Mouse (Mus musculus): ENCODE results near the gene Ccdc51. TPM values are rescaled to one million over a fixed set of nuclear protein-coding genes. Genes with fewer than 3 reads are reported as not detected.

The Ccdc51 gene
- total and polyA plus RNA-seq, 3 experiments: 15.1 to 28.4 TPM; not detected in 1

GRCm38 (mm10) chr9:109060184-109060897, 22.0 kb upstream of the Ccdc51 start:
- TF ChIP-seq CHD1 (IDR thresholded peaks at IDR 0.05; ENCODE audit: low read depth, low read length): no peak
- TF ChIP-seq GABPA (IDR thresholded peaks at IDR 0.05; ENCODE audit: low read depth, low read length): no peak
- TF ChIP-seq MAZ (IDR thresholded peaks at IDR 0.05; ENCODE audit: low read depth, low read length): no peak
- no peak for TF ChIP-seq MAX (IDR thresholded peaks at IDR 0.05; ENCODE audit: low read length)
- no peak for TF ChIP-seq USF1 (IDR thresholded peaks at IDR 0.05; ENCODE audit: low read depth, low read length)
- no peak for TF ChIP-seq POLR2AphosphoS2 (IDR thresholded peaks at IDR 0.05; ENCODE audit: low read length)
- TF ChIP-seq MYC (IDR thresholded peaks at IDR 0.05; ENCODE audit: low read depth, low read length): no peak
- TF ChIP-seq USF2 (IDR thresholded peaks at IDR 0.05; ENCODE audit: borderline replicate concordance in 1 of 2, insufficient read depth in 1 of 2, low read depth in 1 of 2, low read length in 2 of 2): no peak
- TF ChIP-seq CTCF (IDR thresholded peaks at IDR 0.05 in 2 of 3, conservative IDR thresholded peaks at IDR 0.05 in 1 of 3; ENCODE audit: control insufficient read depth in 1 of 3, insufficient read depth in 1 of 3, low read depth in 2 of 3, low read length in 3 of 3, poor library complexity in 1 of 3, severe bottlenecking in 1 of 3): no peak
- no peak for TF ChIP-seq NRF1 (IDR thresholded peaks at IDR 0.05; ENCODE audit: insufficient read depth, low read depth, low read length, poor library complexity, severe bottlenecking)
- no peak for TF ChIP-seq KAT2A (conservative IDR thresholded peaks at IDR 0.05; ENCODE audit: low read depth, low read length)
- no peak for TF ChIP-seq POLR2AphosphoS5 (IDR thresholded peaks at IDR 0.05; ENCODE audit: borderline replicate concordance, low read depth, low read length)
- no peak for TF ChIP-seq ZMIZ1 (IDR thresholded peaks at IDR 0.05; ENCODE audit: low read depth, low read length)
- no peak for TF ChIP-seq HCFC1 (IDR thresholded peaks at IDR 0.05; ENCODE audit: low read depth, low read length)
- Histone ChIP-seq H3K27ac (ENCODE audit: control insufficient read depth, low read depth, low read length) (no peak overlapping the region), H3K27me3 (ENCODE audit: control insufficient read depth in 1 of 2, insufficient read depth in 2 of 2, low read length in 2 of 2) (no peaks in the 10 kb centered on the region), H3K9ac (ENCODE audit: control insufficient read depth, low read depth, low read length, poor library complexity, severe bottlenecking) (no peak overlapping the region), H3K4me1 (ENCODE audit: control insufficient read depth in 1 of 2, insufficient read depth in 2 of 2, low read length in 2 of 2) (peaks cover 3 to 27% of the 10 kb centered on the region in 2 experiments), H3K36me3 (ENCODE audit: control insufficient read depth in 1 of 2, insufficient read depth in 2 of 2, low read length in 2 of 2) (peaks cover 0 to 22% of the 10 kb centered on the region in 2 experiments; a peak in 2 of 4 replicates), H3K79me2 (ENCODE audit: control insufficient read depth, insufficient read depth, low read length, poor library complexity) (peaks cover 2% of the 10 kb centered on the region), H3K9me3 (replicated peaks; ENCODE audit: insufficient read depth, low read length) (no peaks in the 10 kb centered on the region), H3K4me3 (ENCODE audit: control insufficient read depth in 1 of 2, insufficient read depth in 1 of 2, low read depth in 2 of 2, low read length in 2 of 2) (no peak overlapping the region)
- DNase-seq (ENCODE audit: low read depth, low spot score): no peak

GRCm38 (mm10) chr9:109060898-109061295, 21.4 kb upstream of the Ccdc51 start:
- H3K36me3 ChIP-seq (ENCODE audit: control insufficient read depth in 1 of 2, insufficient read depth in 2 of 2, low read length in 2 of 2): peaks cover 0 to 18% of the 10 kb centered on the region in 2 experiments; a peak in 3 of 4 replicates
- TF ChIP-seq POLR2A (IDR thresholded peaks at IDR 0.05; ENCODE audit: control insufficient read depth in 1 of 2, insufficient read depth in 1 of 2, low read depth in 1 of 2, low read length in 2 of 2, poor library complexity in 1 of 2): no peak
- TF ChIP-seq GATA1 (IDR thresholded peaks at IDR 0.05; ENCODE audit: low read depth, low read length): no peak
- TF ChIP-seq TCF12 (IDR thresholded peaks at IDR 0.05; ENCODE audit: low read depth, low read length): no peak
- TF ChIP-seq MAZ (IDR thresholded peaks at IDR 0.05; ENCODE audit: low read depth, low read length): no peak
- TF ChIP-seq MYC (IDR thresholded peaks at IDR 0.05; ENCODE audit: low read depth, low read length): no peak
- TF ChIP-seq TBP (IDR thresholded peaks at IDR 0.05; ENCODE audit: low read depth, low read length): no peak
- no peak for DNase-seq (ENCODE audit: low read depth, low spot score)
- no peaks in the 10 kb centered on the region for H3K27me3 ChIP-seq (ENCODE audit: control insufficient read depth in 1 of 2, insufficient read depth in 2 of 2, low read length in 2 of 2)
- H3K4me1 ChIP-seq (ENCODE audit: control insufficient read depth in 1 of 2, insufficient read depth in 2 of 2, low read length in 2 of 2): peaks cover 3 to 22% of the 10 kb centered on the region in 2 experiments
- H3K27ac ChIP-seq (ENCODE audit: control insufficient read depth, low read depth, low read length): no peak overlapping the region
- H3K4me3 ChIP-seq (ENCODE audit: control insufficient read depth in 1 of 2, insufficient read depth in 1 of 2, low read depth in 2 of 2, low read length in 2 of 2): no peak overlapping the region
- no peaks in the 10 kb centered on the region for H3K9me3 ChIP-seq (replicated peaks; ENCODE audit: insufficient read depth, low read length)
- H3K79me2 ChIP-seq (ENCODE audit: control insufficient read depth, insufficient read depth, low read length, poor library complexity): peaks cover 2% of the 10 kb centered on the region
- H3K9ac ChIP-seq (ENCODE audit: control insufficient read depth, low read depth, low read length, poor library complexity, severe bottlenecking): no peak overlapping the region

Measured in MEL (cell line).